Mouse (Mus musculus) cerebellum, adult 18-20 months (tissue): ENCODE measurements around the gene Ddc.

Source experiments
- DNase-seq, 2 experiments: peaks; one replicate each; pipeline ENCODE4 v3.0.0; 2021

Ddc gene

DNA sequence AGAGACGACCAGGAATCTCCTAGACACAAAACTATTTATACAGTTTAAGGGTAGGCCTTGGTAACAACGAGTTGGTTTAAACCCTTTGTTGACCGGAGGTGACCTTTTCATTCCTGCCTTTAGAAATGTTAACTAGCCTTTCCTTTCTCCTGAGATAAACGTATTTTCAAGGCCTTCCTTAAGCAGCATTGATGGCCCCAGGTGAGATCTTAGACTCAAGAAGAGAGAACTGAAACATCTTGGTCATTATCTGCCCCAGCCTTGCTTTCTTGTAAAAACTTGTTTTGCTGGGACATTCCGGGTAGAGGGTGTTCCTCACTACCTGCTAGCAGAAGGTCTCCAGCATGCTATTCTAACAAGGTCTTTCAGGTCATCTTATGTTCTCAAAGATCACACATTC is 7.1 kb upstream of the Ddc start:
- no peak for DNase-seq

DNA sequence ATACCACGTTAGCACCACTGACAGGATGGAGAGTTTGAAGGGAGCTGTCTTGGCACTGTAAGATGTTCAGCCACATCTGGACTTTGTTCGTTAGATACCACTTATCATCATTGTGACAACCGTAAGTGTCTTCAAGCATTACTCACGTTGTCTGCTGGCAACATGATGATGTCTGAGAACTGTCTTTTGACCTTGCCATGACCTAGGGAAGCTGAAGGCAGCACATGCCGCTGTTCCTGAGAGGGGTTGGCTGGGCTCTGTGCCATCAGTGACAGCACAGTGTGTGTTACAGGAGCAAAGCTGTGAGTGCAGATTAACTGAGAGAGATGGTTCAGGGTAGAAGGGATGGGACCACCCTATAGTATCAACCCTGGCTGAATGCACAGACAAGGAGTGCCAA is 3.6 kb upstream of the Ddc start:
- DNase-seq, result no peak

DNA sequence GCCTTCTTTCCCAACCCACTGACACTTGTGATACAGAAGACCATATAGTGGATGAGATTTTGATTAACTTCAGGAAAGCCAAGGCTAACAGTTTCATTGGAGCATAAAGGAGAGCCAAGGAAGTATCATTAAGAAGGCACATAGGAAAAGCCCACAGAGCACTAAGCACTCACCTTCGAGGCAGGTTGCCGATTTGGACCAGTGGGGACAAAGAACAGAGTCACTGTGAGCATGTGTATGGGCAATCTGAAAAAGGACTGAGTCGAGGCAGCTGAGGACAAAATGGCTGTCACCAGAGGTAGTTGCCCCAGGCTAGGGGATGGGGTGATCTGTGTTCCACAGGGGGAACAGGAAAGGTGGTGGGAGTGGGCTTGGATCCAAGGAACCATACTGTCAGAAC is 552 bp upstream of the Ddc start:
- no peak for DNase-seq

DNA sequence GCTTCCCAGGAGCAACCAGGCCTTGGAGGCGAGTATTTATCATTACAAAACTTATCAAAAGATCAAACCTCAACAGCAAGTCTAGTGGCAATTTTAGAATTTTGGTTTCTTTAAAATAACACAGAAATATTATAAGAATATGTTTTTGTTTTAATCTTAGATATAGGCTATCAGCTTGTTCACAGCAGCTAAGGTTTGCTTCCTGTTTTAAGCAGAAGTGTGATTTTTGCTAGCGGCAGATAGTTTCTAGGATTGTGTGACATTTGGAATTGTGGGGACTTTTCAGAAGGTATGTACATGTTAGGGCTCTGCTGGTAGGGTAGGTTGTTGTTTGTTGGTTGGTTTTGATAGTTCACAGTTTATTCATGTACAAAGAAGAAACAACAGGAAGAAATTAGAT is 2.5 kb downstream of the Ddc start:
- no peak for DNase-seq

DNA sequence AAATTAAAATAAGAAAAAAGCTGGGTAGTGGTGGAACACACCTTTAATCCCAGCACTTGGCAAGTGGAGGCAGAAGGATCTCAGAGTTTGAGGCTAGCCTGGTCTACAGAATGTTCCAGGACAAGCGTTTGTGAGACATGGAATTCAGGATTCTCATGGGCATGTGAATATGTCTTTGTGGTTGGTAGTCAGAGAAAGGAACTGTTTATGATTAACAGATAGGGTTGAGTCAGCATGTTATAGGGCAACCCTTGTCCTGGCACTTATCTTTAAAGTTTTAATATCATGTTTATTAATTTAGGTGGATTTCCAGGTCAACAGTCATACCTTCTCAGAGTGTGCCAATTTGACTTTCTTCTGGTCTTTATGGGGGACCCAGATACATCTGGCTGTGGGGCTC is 4.2 kb downstream of the Ddc start:
- no peak for DNase-seq

DNA sequence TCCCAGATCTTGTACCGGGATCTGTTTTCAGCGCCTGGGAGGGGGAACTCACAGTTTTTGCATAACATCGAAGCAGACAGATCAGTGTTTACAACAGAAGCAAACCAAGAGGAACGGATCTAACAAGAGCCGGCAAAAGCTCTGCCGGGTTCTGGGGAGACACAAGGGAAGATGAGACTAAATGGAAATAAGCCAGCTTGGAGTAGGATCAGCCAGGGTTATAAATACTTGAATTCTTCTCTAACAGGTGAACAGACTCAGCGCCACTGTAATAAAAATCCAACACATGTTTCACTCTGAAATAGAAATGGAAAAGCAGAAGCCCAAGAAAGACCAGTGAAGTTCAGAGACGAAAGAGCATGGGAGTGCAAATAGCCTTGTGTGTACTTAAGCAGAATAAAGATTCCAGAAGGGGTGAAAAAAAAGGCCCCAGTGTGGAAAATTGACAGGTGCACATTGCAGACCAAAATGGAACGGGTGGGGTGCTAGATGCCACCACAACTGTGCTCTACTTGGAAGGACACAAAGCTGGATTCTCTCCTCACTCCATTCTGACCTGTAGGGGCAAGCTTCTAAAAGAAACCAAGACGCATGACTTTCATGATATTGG is 4.8 kb downstream of the Ddc start:
- no peak for DNase-seq

DNA sequence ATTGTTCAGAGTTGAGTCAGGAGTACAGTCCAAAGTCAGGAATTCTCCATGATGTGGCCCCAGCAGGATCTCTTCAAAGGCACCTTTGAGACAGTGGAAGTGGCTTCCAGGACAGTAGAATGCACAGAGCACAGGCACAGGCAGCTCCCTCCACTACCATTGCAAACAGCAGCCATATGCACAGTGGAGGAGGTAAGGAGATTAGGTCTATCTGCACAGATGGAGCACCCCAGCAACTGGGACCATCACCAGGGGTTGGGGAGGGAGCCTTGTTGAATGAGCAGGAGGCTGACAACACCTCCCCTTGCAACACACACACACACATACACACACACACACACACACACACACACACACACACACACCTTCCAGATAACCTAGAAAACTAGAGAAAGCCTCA is 6.1 kb downstream of the Ddc start:
- no peak for DNase-seq

DNA sequence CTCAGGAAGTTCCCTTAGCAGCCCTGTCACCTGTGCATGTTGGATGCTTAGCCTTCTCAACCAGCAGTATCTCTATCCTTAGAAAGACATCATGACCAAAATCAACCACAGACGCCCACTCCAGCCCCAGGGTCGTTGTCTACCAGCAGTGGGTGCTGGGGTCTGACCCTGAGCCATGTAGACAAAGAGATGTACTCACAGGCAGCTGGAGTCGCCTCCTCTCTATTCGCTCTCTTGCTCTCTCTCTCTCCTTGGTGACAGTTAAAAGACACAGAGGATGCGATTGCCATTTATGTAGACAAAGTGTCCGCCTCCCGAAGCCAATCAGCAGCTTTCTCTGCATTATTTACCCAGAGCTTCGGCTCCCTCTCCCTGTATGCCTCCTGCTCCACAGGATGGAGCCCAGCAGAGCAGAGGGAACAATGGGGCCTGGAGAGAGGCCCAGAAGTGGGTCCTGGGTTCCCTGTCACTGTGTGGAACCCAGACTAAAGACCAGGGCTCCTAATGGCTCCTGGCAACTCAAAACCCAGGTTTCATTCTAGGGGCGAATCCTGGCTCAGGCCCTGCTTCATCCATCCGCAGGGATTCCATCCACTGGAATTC is 7.7 kb downstream of the Ddc start:
- DNase-seq, result no peak

DNA sequence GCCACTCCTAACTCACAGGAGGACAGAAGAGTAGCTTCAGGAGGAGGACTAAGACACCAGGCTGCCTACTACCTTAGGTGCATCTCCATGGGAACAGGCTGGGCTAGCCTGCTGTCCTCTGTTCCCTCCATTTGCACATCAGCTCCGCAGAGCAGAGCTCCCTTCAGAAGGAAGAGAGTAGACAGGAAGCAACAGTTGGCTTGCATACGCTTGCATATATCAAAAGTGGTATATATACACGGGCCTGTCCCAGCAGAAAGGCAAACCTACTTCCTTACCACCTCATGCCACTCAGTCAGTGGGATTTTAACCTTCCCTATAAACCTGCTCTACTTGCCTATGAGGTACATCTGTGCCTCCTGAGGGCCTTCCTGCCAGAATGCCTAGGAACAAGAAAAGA is 9.2 kb downstream of the Ddc start:
- no peak for DNase-seq

DNA sequence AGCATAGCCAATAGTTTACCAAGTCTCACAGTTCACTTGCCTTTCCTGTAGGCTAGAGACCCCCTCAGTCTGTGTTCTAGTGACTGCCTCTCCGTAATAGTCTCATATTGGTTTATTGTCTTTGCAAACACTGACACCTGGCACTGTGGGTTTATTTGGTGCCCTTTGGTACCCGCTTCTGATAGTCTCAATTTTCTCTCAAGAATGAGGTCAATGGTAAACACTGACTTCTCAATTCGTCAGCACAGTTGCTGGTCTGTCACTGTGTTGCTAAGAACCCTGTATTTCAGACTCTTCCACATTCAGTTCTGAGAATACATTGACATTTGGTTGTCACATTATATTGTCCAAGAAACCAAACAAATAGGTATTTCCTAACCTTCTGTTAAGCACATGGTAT is 9.9 kb downstream of the Ddc start:
- no peak for DNase-seq

DNA sequence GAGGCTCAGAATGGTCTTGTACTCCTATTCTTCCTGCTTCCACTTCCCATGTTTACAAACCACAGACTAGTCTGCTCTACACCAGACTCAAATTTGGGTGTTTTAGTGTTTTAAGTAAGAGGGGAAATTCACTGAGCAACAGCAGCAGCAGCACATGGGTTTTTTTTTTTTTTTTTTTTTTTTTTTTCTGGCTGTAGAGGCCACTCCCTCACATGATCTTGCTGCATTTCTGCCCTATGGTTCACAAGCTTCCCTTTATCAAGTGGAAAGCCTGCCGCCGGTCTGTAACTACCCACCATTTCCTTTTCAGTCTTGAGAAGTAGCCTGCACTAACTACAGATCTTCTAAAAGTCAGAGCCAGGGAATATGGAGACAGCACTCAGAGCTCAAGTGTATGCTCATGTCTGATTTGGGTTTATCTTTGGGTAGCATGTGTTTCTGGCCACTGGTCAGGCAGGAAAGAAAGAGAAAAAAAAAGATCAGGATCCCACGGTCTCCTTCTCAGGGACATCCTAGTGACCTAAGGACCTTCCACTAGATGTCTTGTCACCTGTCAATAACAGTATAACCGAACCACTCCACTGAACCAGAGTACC is 11.4 kb downstream of the Ddc start:
- no peak for DNase-seq

DNA sequence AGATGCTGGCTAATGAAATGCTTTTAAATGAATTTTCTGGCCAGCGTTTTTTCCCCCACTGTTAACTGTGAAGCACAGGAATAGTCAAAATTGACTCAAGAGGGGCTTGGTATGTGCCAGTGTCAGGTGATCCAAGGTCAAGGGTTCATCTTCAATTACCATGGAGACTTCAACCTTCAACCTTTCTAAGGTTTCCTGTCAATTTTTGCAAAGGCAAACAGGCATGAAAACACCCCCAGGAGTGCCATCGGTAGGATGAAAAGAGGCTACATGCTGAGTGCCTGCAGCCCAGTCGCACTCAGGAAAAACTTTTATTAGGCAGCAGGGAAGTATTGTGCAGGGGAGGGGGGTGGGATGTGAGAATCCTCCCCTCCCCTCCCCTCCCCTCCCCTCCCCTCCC is 12.0 kb downstream of the Ddc start:
- no peak for DNase-seq

DNA sequence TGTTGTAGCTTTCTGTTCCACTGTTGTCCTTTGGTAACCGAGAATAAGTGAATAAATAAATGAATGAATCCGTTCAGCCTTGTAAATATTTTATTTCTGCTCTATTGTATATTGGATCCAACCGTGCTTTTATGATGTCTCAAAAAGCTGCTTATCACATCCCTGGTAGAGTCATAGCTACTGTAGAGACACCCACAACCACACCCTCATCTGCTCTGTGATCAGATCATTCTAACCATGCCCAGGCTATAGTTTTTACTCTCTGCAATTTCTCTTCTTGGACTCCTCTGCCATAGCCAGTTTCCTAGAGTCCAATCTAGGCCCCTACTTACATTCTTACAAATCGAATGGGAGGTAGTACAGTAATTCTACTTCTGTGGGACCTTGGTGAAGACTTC is 12.7 kb downstream of the Ddc start:
- no peak for DNase-seq

DNA sequence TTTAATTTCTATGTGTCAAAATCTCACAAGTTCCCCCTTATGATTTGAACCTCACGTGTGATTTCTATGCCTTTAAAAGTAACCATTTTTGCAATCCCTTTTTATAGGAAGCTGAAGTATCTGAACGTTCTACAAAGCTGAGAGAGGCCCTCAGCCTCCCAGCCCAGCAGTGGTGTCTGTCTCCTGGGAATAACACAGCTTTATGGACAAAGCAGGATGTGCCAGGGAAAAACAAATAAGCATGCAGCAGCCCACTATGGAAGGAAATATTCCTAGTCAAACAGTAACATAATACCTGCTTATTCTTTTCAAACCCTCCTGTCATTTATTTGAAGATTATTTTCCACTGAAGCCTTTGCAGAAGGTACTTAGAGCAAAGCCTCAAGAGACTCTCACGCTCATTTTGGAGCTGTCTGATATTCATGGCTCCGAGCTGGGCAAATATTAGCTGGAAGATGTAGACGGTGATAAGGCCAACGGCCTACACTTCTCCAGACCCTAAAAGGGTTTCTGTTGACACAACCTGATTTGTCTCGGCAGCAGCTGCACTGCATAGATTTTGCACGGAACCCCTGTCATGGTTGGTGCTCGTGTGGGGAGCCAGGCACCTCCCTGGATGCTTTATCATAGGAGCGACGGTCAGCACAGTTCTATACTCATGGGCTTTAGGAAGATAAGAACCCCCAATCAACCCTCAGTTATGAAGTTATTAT is 13.3 kb downstream of the Ddc start:
- no peak for DNase-seq

DNA sequence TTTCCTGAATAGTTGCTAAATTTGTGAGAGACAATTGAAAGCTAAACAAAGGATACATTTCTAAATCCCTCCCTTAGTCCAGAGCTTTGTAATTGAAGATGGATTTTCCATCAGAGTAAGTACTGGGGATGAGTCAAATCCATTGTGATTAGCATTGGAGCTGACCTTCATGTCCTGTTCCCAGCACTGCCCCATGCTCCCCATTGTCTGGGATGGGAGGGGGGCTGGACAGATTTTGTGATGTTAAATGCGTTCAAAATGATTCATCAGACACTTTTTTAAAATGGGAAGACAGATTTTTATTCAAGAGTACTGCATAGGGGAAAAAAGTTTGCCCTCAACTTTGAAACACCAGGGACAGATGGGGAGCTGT is 16.2 kb downstream of the Ddc start:
- no peak for DNase-seq

DNA sequence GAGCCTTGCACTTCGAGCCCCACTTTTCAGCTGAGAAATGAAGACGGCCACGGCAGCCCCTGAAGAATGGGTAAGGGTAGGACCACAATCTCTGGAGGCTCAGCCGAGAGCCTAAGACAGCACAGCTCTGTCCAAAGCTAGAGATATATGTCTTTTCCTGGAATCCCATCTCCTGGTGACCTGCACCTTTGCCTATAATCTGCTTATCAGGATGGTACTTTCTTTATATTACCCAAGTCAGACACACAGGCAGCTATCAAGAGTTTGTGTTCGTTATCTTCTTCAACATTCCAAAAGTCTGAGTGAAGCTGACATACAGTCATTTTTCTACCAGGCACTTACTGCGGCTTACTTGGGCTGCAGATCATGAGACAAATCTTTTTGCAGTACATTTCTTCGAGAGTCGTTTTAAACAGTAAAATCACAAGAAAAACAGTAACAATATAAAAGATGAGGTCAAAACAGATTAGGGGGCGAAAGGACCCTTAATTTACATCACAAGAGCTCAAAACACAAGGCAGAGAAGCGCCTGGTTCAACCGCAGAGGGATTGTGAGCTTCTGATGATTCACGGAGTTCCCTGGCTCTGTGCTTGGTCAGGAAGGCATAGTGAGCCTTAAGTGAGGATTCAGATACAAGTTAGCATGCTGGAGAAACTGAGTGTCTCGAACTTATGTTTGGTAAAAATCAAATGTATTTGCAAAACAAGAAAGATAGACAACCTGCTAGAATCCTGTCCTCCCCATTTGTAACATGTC is 16.7 kb downstream of the Ddc start:
- no peak for DNase-seq

DNA sequence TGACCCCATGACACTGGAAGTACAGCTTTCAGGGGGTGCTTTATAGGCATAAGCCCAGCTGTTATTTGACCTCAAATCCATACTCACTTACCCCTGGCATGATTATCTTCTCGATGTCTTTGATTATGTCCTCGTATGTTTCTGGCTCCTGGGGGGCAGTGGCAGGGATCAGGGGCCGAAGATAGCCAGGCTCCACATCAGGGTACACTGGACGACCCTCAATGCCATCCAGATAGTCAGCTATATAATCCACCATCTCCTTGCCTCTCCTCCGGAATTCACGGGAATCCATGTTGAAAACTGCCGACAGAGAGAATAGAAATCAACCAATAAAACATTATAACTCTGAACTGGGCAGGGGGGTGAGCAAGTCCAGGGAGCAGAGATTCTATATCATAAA is 17.6 kb downstream of the Ddc start:
- DNase-seq, result no peak

DNA sequence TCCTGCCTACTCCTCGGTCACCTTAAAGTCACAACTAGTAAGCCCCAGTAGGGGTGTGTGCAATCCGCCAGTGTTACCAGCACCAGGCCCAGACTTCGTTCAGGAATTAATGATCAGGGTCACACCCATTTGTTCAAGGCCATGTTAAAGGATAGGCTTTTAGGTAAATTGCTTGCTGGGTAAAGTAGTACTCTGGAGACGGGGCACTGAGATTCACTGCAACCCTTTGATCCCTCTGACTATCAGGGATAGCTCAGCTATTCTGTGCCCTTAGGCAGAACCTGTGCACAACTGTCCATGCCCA is 18.3 kb downstream of the Ddc start:
- DNase-seq, result no peak

DNA sequence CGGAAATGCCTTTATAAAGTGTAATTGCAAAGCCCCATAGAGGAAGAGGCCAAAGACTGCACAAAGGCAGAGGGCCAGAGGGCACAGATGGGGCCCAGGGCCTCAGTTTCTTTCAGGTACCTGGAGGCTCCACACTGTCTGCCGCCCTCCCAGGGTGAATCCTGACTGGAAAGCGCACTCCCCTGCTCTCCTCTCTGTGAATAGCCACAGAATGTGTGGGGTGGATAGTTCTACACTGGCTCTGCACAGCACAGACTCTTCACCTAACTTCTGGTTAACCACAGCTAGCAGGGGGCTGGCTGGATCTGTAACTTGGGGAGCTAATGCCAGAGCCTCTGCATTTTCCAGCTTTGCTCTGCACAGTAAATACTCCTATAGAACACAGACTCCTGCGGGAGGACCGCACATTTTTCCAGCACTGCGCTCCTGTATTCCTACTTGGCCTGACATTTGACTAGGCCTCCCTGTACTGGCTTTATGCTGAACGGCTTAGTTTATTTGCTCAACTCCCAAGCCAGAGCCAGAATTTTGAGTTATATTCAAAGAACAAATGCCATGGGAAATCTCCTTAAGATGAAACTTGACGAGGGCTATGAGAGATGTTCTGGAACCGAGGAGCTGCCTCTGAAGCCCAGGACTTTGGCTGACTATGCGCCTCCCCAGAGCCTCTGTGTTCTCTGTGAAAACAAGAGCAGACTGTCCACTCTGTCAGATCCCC is 18.8 kb downstream of the Ddc start:
- DNase-seq, result no peak

DNA sequence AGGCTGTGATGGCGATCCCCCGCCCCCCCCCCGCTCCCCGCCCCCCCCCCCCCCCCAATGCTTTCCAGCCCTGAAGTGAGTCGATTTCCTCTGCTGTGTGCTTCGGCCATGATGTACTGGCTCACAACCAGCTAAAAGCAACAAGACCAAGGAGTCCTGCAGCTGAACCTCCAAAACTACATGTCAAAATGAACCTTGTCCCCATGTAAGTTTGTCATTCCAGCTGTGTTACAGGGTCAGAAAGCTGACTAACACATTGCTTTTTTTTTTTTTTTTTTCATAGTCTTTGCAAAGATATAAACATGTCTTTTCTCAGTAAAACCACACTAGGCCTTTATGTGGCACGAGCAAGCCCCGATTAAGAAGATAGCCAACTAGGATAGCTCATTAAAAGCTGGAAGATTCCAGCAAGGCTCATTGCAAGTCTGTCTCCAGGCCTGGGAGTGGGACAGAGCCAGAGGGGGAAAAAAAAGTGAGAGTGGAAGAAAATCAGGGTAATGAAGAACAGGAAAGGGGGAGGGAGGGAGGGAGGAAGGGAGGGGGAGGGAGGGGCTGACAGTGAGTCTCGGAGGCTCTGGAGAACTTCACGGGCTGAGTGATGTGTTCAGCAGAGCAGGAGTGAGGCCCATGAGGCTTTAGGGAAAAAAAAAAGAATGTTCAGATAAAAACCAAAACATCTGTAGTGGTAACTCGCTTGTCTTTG is 19.5 kb downstream of the Ddc start:
- no peak for DNase-seq

DNA sequence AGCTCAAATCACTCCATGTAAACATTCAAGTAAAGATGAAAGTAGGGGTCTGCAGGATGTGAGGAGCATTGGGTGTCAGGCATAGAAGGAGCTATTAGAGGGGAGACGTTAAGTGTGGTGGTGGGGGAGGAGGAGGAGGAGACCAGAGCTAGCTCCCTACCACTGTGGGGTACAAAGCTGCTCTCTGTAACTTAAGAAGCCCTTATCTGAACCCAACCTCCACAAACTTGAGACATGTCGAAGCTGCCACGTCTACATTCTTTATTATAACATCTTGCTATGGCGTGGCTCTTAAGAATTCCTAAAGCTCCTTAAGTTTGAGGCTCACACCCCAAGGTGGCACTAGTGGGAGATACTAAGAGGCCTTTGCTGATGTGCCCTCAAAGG is 20.1 kb downstream of the Ddc start:
- DNase-seq, result no peak

DNA sequence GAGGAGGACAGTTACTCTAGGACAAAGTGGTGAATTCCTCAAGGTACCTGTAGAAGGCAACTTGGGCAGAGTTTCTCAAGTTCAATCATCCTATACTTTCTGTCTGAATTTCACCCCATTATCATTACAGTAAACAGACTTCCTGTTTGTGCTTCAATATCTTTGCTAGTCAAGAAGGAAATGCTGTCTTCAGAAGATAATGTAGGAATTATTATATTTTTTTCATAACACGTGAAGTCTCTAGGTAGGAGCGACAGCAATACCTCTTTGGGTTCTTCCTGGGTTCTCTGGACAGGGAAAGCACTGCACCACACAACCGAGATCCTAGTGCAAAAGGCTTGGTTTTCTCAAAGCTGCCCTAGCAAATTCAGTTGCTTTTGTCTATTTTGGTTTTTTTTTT is 21.6 kb downstream of the Ddc start:
- DNase-seq, result no peak

DNA sequence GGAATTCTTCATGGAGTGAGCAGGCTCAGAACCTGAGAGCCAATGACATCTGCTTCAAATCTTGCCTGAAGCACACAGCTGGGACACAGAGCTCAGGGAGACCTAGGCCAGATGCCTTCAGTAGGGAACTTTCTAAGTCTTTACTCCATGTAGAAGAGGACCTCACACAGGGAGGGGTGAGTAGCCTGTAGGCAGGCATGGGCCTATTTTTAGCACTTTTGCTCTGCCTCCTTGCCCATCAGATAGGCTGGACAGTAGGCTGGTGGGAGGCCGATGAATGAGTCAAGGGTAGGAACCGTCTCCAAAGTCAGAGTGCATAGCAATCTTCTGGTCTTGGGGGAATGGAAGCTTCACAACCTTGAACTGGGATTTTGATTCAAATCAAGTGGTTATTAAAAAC is 22.7 kb downstream of the Ddc start:
- DNase-seq, result no peak
